Mouse (Mus musculus) midbrain, embryonic 11.5 days (tissue): ENCODE measurements around the gene Runx2. TPM values are rescaled to one million over a fixed set of nuclear protein-coding genes. Genes with fewer than 3 reads are reported as not detected.

ENCODE experiments used
- ATAC-seq: fragments of 200-750 bp; cut with Nextera tagmentation; 2 replicates; pipeline ENCODE4 v1.8.0; 2017; ENCODE audit warnings: moderate TSS enrichment, moderate library complexity; ENCODE audit not compliant: low FRiP score
- DNase-seq: peaks from one replicate; pipeline ENCODE4 v3.0.0; 2015; ENCODE audit warnings: low spot score; ENCODE audit errors: missing footprints
- H3K27ac ChIP-seq: fragments of 300-500 bp; sonication (generic); 2 replicates; pipeline ENCODE4 v1.5.1; 2014; ENCODE audit warnings: low read depth, low read length
- H3K27me3 ChIP-seq: fragments of 300-500 bp; sonication (generic); 2 replicates; pipeline ENCODE4 v1.6.1; 2014; ENCODE audit warnings: mild to moderate bottlenecking, low read length, moderate library complexity, mixed read lengths; ENCODE audit not compliant: control insufficient read depth, insufficient read depth
- H3K36me3 ChIP-seq: fragments of 300-500 bp; sonication (generic); 2 replicates; pipeline ENCODE4 v1.6.1; 2014; ENCODE audit warnings: mild to moderate bottlenecking, low read length, moderate library complexity, mixed read lengths; ENCODE audit not compliant: control insufficient read depth, insufficient read depth
- H3K4me1 ChIP-seq: fragments of 300-500 bp; sonication (generic); 2 replicates; pipeline ENCODE4 v1.6.1; 2014; ENCODE audit warnings: low read length; ENCODE audit not compliant: control insufficient read depth, insufficient read depth
- H3K4me2 ChIP-seq: fragments of 300-500 bp; sonication (generic); 2 replicates; pipeline ENCODE4 v1.6.1; 2014; ENCODE audit warnings: mild to moderate bottlenecking, moderate library complexity
- H3K4me3 ChIP-seq: fragments of 300-500 bp; sonication (generic); 2 replicates; pipeline ENCODE4 v1.5.1; 2014; ENCODE audit warnings: low read depth, low read length
- H3K9ac ChIP-seq: fragments of 300-500 bp; sonication (generic); 2 replicates; pipeline ENCODE4 v1.6.1; 2014; ENCODE audit warnings: low read length
- H3K9me3 ChIP-seq: fragments of 300-500 bp; sonication (generic); 2 replicates; pipeline ENCODE4 v1.6.1; 2016; ENCODE audit warnings: low read length; ENCODE audit not compliant: control insufficient read depth
- WGBS: fragments of 180-500 bp; shearing (Covaris S2); extraction: QIAGEN DNeasy Blood & Tissue Kit; methylation state at CpG from one replicate; pipeline ENCODE4 v1.1.7; 2014; 5-methylcytosine and 5-hydroxymethylcytosine counted together
- polyA plus RNA-seq: library from polyadenylated mRNA; unstranded; fragments of >200 nt; fragmentation: Nextera tagmentation; extraction: Ambion mirVana; gene quantifications from 2 replicates; pipeline ENCODE4 v1.2.1, GENCODE M21; 2014

Gene Runx2
- polyA plus RNA-seq, 1 experiment from 2014 or later, result 0.46 TPM

- Histone ChIP-seq H3K27me3 (peaks cover 14% of the 10 kb centered on the region), H3K36me3 (no peaks in the 10 kb centered on the region), H3K27ac (no peak overlapping the region), H3K9me3 (no peaks in the 10 kb centered on the region), H3K4me2 (no peak overlapping the region), H3K9ac (no peak overlapping the region), H3K4me3 (no peak overlapping the region), H3K4me1 (no peaks in the 10 kb centered on the region)
- 55% methylated on average over 2 of the region's 2 CpGs for WGBS
- ATAC-seq (no peak), DNase-seq (no peak)
Observed at GRCm38 (mm10) chr17:44728464-44728863, 86.1 kb downstream of the Runx2 start.

GRCm38 (mm10) chr17:44727675-44728074 lies 86.9 kb downstream of the Runx2 start:
- no peaks in the 10 kb centered on the region for H3K4me1 ChIP-seq
- H3K9me3 ChIP-seq, result no peaks in the 10 kb centered on the region
- no peaks in the 10 kb centered on the region for H3K36me3 ChIP-seq
- H3K9ac ChIP-seq, result no peak overlapping the region
- ATAC-seq (no peak), DNase-seq (no peak)
- no peak overlapping the region for H3K27ac ChIP-seq
- H3K4me3 ChIP-seq, result no peak overlapping the region
- H3K4me2 ChIP-seq, result no peak overlapping the region
- H3K27me3 ChIP-seq, result peaks cover 9% of the 10 kb centered on the region; the same call in 1 of the 2 replicates

GRCm38 (mm10) chr17:44724805-44725480 lies 89.7 kb downstream of the Runx2 start:
- no peaks in the 10 kb centered on the region for H3K9me3 ChIP-seq
- no peaks in the 10 kb centered on the region for H3K36me3 ChIP-seq
- H3K4me3 ChIP-seq, result no peak overlapping the region
- H3K4me2 ChIP-seq, result no peak overlapping the region
- H3K4me1 ChIP-seq, result no peaks in the 10 kb centered on the region
- no peak for ATAC-seq
- H3K27me3 ChIP-seq, result no peaks in the 10 kb centered on the region
- no peak for DNase-seq
- H3K9ac ChIP-seq, result no peak overlapping the region
- no peak overlapping the region for H3K27ac ChIP-seq
- WGBS, result 89% methylated on average over 16 of the region's 16 CpGs

- no peak overlapping the region for H3K27ac ChIP-seq
- H3K4me2 ChIP-seq, result no peak overlapping the region
- H3K9me3 ChIP-seq, result no peaks in the 10 kb centered on the region
- no peaks in the 10 kb centered on the region for H3K27me3 ChIP-seq
- DNase-seq (no peak), ATAC-seq (no peak)
- no peak overlapping the region for H3K9ac ChIP-seq
- 93% methylated on average over 11 of the region's 11 CpGs for WGBS
- H3K4me1 ChIP-seq, result no peaks in the 10 kb centered on the region
- H3K4me3 ChIP-seq, result no peak overlapping the region
- no peaks in the 10 kb centered on the region for H3K36me3 ChIP-seq
Observed at GRCm38 (mm10) chr17:44724255-44724654, 90.3 kb downstream of the Runx2 start.

GRCm38 (mm10) chr17:44722103-44722792 lies 92.3 kb downstream of the Runx2 start:
- Histone ChIP-seq H3K27me3 (no peaks in the 10 kb centered on the region), H3K36me3 (no peaks in the 10 kb centered on the region), H3K9me3 (no peaks in the 10 kb centered on the region), H3K9ac (no peak overlapping the region), H3K4me3 (no peak overlapping the region), H3K27ac (no peak overlapping the region), H3K4me2 (no peak overlapping the region), H3K4me1 (no peaks in the 10 kb centered on the region)
- ATAC-seq (no peak), DNase-seq (no peak)
- 74% methylated on average over 8 of the region's 8 CpGs for whole genome bisulfite sequencing

GRCm38 (mm10) chr17:44718591-44718990 lies 96.0 kb downstream of the Runx2 start:
- ATAC-seq (no peak), DNase-seq (no peak)
- WGBS, result 64% methylated on average over 6 of the region's 6 CpGs
- H3K27ac ChIP-seq, result no peak overlapping the region
- no peak overlapping the region for H3K4me3 ChIP-seq
- no peaks in the 10 kb centered on the region for H3K27me3 ChIP-seq
- H3K4me2 ChIP-seq, result no peak overlapping the region
- H3K36me3 ChIP-seq, result no peaks in the 10 kb centered on the region
- H3K4me1 ChIP-seq, result no peaks in the 10 kb centered on the region
- H3K9ac ChIP-seq, result no peak overlapping the region
- no peaks in the 10 kb centered on the region for H3K9me3 ChIP-seq

- H3K27me3 ChIP-seq, result no peaks in the 10 kb centered on the region
- no peaks in the 10 kb centered on the region for H3K9me3 ChIP-seq
- no peak for ATAC-seq
- H3K27ac ChIP-seq, result no peak overlapping the region
- no peak for DNase-seq
- H3K36me3 ChIP-seq, result no peaks in the 10 kb centered on the region
- H3K4me2 ChIP-seq, result no peak overlapping the region
- no peak overlapping the region for H3K9ac ChIP-seq
- WGBS, result 50% methylated on average over 6 of the region's 6 CpGs
- no peak overlapping the region for H3K4me3 ChIP-seq
- H3K4me1 ChIP-seq, result no peaks in the 10 kb centered on the region
Observed at GRCm38 (mm10) chr17:44718036-44718435, 96.6 kb downstream of the Runx2 start.

- H3K4me2 ChIP-seq, result no peak overlapping the region
- H3K9ac ChIP-seq, result no peak overlapping the region
- no peaks in the 10 kb centered on the region for H3K36me3 ChIP-seq
- WGBS, result 94% methylated on average over 4 of the region's 4 CpGs
- no peak overlapping the region for H3K4me3 ChIP-seq
- H3K27me3 ChIP-seq, result no peaks in the 10 kb centered on the region
- no peak for ATAC-seq
- no peak overlapping the region for H3K27ac ChIP-seq
- DNase-seq, result no peak
- no peaks in the 10 kb centered on the region for H3K9me3 ChIP-seq
- H3K4me1 ChIP-seq, result no peaks in the 10 kb centered on the region
Observed at GRCm38 (mm10) chr17:44714116-44714515, 100.5 kb downstream of the Runx2 start.

- Histone ChIP-seq H3K4me1 (no peaks in the 10 kb centered on the region), H3K27me3 (no peaks in the 10 kb centered on the region), H3K9me3 (no peaks in the 10 kb centered on the region), H3K4me2 (no peak overlapping the region), H3K4me3 (no peak overlapping the region), H3K36me3 (no peaks in the 10 kb centered on the region), H3K9ac (no peak overlapping the region), H3K27ac (no peak overlapping the region)
- WGBS, result 93% methylated on average over 8 of the region's 8 CpGs
- ATAC-seq (no peak), DNase-seq (no peak)
Observed at GRCm38 (mm10) chr17:44713404-44713803, 101.2 kb downstream of the Runx2 start.
